Mouse (Mus musculus) midbrain, embryonic 13.5 days (tissue): ENCODE data around the gene Olfr543. TPM values are rescaled to one million over a fixed set of nuclear protein-coding genes. Genes with fewer than 3 reads are reported as not detected.
A peak's percentile ranks its signal among the peaks of the same experiment; 100 is the strongest.

Source experiments
- ATAC-seq: fragments of 200-750 bp; cut with Nextera tagmentation; 2 replicates; pipeline ENCODE4 v1.8.0; 2017; ENCODE audit warnings: mild to moderate bottlenecking, moderate TSS enrichment, moderate library complexity
- H3K27ac ChIP-seq: fragments of 300-500 bp; sonication (generic); 2 replicates; pipeline ENCODE4 v1.5.1; 2015; ENCODE audit warnings: inconsistent platforms, mild to moderate bottlenecking, moderate library complexity
- H3K27me3 ChIP-seq: fragments of 300-500 bp; sonication (generic); 2 replicates; pipeline ENCODE4 v1.6.1; 2015; ENCODE audit warnings: mild to moderate bottlenecking, inconsistent platforms
- H3K36me3 ChIP-seq: fragments of 300-500 bp; sonication (generic); 2 replicates; pipeline ENCODE4 v1.6.1; 2015; ENCODE audit warnings: mild to moderate bottlenecking, inconsistent platforms
- H3K4me1 ChIP-seq: fragments of 300-500 bp; sonication (generic); replicated peaks from 2 replicates; pipeline ENCODE4 v1.6.1; 2015; ENCODE audit warnings: inconsistent platforms
- H3K4me2 ChIP-seq: fragments of 300-500 bp; sonication (generic); replicated peaks from 2 replicates; pipeline ENCODE4 v1.6.1; 2015; ENCODE audit warnings: moderate library complexity, mild to moderate bottlenecking, inconsistent platforms
- H3K4me3 ChIP-seq: fragments of 300-500 bp; sonication (generic); replicated peaks from 2 replicates; pipeline ENCODE4 v1.5.1; 2015; ENCODE audit warnings: mild to moderate bottlenecking, inconsistent platforms
- H3K9ac ChIP-seq: fragments of 300-500 bp; sonication (generic); replicated peaks from 2 replicates; pipeline ENCODE4 v1.6.1; 2015; ENCODE audit warnings: mild to moderate bottlenecking, inconsistent platforms
- H3K9me3 ChIP-seq: fragments of 300-500 bp; sonication (generic); 2 replicates; pipeline ENCODE4 v1.6.1; 2016; ENCODE audit warnings: mild to moderate bottlenecking, inconsistent platforms
- WGBS: fragments of 180-500 bp; shearing (Covaris S2); methylation state at CpG from one replicate; pipeline ENCODE4 v1.1.7; 2015; 5-methylcytosine and 5-hydroxymethylcytosine counted together
- polyA plus RNA-seq: library from polyadenylated mRNA; unstranded; fragments of >200 nt; fragmentation: Nextera tagmentation; extraction: Ambion mirVana; gene quantifications from 2 replicates; pipeline ENCODE4 v1.2.1, GENCODE M21; 2015

Gene Olfr543
- 0.55 and 0.59 TPM in 2 replicates for polyA plus RNA-seq

DNA sequence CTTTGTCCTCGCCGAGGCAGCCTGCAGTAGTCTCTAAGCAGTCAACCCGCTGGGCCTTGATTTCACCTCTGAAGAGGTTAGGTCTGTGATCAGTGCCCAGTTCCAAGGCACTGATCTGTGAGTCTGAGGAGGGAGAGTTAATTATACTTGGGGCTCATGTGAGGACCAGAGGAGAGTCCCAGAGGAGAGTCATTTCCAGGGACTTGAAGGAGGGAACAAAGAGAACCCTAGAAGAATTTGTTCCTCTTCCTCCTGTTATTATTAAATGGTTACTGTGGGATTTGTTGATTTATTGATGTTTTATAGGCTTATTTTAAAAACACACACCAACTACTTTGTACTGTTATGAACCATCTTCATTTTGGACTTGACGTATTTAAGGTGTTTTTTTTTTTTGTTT, at the start of gene Olfr543:
Olfr543 (minus strand) TSS at position 101 of the 400 bp plus-strand sequence.
- no peak within 1 kb of the TSS for H3K27ac ChIP-seq
- no peaks in the 10 kb centered on the region for H3K4me1 ChIP-seq
- ATAC-seq, result no peak
- H3K27me3 ChIP-seq, result no peaks in the 10 kb centered on the region
- H3K9ac ChIP-seq, result no peak within 1 kb of the TSS
- no peak within 1 kb of the TSS for H3K4me2 ChIP-seq
- H3K9me3 ChIP-seq, result no peaks in the 10 kb centered on the region
- WGBS, result 91% methylated on average over 4 of the region's 4 CpGs
- H3K36me3 ChIP-seq, result no peaks in the 10 kb centered on the region; the same call in none of the 2 replicates
- no peak within 1 kb of the TSS for H3K4me3 ChIP-seq

DNA sequence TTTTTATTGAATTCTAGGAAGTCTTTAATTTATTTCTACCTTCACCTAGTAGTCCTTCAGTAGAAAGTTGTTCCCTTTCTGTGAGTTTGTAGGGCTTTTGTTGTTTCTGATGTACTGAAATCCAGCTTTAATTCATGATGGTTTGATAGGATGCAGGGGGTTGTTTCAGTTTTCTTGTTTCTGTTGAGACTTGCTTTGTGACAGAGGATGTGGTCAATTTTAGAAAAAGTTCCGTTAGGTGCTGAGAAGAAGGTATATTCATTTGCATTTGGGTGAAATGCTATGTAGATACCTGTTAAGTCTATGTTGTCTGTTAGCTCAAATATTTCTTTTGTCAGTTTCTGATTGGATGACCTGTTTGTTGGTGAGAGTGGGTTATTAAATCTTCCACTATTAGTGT, 47.6 kb upstream of the Olfr543 start:
- H3K27me3 ChIP-seq, result no peaks in the 10 kb centered on the region
- WGBS, result 91% methylated on average over 1 of the region's 1 CpGs
- no peak overlapping the region for H3K4me2 ChIP-seq
- H3K36me3 ChIP-seq, result no peaks in the 10 kb centered on the region
- H3K27ac ChIP-seq, result no peak overlapping the region
- H3K9me3 ChIP-seq, result no peaks in the 10 kb centered on the region
- H3K9ac ChIP-seq, result no peak overlapping the region
- ATAC-seq, result no peak
- H3K4me3 ChIP-seq, result no peak overlapping the region
- no peaks in the 10 kb centered on the region for H3K4me1 ChIP-seq

DNA sequence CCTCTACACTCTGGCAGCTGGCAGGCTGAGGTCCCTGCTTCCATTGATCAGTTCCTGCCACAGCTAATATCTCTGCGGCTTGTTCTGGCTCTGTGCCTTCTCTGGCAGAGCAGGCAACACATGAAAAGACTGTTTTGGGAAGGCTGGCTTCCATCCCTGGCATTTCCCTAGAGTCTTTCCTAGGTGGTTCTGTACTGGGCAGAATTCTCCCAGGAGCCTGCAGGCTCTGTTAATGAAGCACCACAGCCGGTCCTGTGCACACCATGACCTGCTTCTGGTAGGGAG, 35.5 kb upstream of the Olfr543 start:
- ATAC-seq, result no peak
- WGBS, result 85% methylated on average over 2 of the region's 2 CpGs

DNA sequence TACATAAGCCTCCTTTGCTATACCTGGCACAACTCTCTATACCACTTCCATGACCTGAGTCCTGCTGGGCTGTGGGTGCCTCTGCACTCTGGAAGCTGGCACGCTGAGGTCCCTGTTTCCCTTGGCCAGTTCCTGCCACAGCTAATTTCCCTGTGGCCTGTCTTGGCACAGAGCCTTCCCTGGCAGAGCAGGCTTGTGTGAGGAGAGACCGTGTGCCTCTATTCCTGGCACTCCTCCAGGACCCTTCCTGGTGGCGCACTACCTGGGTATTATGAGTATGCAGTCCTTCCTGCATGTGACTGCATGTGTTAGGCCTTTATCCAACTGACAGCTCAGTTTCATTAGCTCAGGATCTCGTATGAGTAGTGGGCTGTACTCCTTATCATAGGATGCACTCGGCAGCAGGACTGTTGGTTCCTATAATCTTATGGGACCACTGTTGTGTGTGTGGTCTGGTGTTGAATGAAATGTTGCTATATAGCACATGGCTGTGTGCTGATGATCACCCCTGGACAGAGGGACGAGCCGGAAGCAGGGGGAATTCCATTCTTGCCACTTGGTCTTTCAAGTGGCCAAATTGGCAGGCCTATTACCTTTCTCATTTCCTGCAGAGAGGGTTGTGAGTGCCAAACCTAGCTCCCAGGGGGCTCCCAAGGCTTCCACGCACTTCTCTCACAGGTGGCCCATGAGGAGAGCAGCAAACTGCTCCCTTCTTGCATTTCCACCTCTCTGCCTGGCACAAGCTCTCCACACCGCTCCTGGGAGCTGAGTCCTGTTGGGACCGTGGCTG, 35.0 kb upstream of the Olfr543 start:
- no peak overlapping the region for H3K4me2 ChIP-seq
- no peak for ATAC-seq
- no peak overlapping the region for H3K27ac ChIP-seq
- H3K36me3 ChIP-seq, result no peaks in the 10 kb centered on the region
- H3K9me3 ChIP-seq, result no peaks in the 10 kb centered on the region
- H3K4me1 ChIP-seq, result peaks cover 7% of the 10 kb centered on the region; the same call in 1 of the 2 replicates
- H3K27me3 ChIP-seq, result peaks cover 24% of the 10 kb centered on the region
- no peak overlapping the region for H3K9ac ChIP-seq
- WGBS, result 82% methylated on average over 10 of the region's 10 CpGs
- no peak overlapping the region for H3K4me3 ChIP-seq

More for the DNA sequence above, 35.5 kb upstream of the Olfr543 start:
- H3K4me1 ChIP-seq, result peaks cover 7% of the 10 kb centered on the region; the same call in 1 of the 2 replicates
- no peak overlapping the region for H3K4me2 ChIP-seq
- H3K4me3 ChIP-seq, result no peak overlapping the region
- no peaks in the 10 kb centered on the region for H3K9me3 ChIP-seq
- H3K9ac ChIP-seq, result no peak overlapping the region
- H3K27ac ChIP-seq, result no peak overlapping the region
- peaks cover 21% of the 10 kb centered on the region for H3K27me3 ChIP-seq
- H3K36me3 ChIP-seq, result no peaks in the 10 kb centered on the region

DNA sequence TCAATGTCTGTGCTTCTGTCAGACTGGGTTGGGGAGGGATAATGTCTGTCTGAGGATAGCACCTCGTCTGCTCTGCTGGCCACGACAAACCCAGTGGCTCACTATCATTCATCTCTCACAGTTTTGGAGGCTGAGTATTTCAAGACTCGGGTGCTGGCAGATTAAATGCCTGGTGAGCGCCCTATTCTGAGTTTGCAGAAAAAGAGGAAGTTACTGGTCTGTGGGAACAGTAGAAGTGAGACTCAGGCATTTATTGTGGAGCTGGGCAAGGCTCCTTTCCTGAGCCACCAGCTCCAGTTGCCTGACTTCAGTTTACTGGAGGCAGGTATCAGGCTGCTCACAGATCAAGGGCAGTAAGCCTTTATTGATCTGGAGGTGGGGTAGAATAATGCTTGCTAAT, 32.7 kb upstream of the Olfr543 start:
- Histone ChIP-seq H3K4me2 (no peak overlapping the region), H3K27me3 (peaks cover 24% of the 10 kb centered on the region), H3K36me3 (no peaks in the 10 kb centered on the region), H3K4me1 (peaks cover 7% of the 10 kb centered on the region; the same call in 1 of the 2 replicates), H3K9me3 (no peaks in the 10 kb centered on the region), H3K27ac (no peak overlapping the region), H3K4me3 (no peak overlapping the region), H3K9ac (no peak overlapping the region)
- ATAC-seq, result no peak
- 74% methylated on average over 4 of the region's 4 CpGs for WGBS

DNA sequence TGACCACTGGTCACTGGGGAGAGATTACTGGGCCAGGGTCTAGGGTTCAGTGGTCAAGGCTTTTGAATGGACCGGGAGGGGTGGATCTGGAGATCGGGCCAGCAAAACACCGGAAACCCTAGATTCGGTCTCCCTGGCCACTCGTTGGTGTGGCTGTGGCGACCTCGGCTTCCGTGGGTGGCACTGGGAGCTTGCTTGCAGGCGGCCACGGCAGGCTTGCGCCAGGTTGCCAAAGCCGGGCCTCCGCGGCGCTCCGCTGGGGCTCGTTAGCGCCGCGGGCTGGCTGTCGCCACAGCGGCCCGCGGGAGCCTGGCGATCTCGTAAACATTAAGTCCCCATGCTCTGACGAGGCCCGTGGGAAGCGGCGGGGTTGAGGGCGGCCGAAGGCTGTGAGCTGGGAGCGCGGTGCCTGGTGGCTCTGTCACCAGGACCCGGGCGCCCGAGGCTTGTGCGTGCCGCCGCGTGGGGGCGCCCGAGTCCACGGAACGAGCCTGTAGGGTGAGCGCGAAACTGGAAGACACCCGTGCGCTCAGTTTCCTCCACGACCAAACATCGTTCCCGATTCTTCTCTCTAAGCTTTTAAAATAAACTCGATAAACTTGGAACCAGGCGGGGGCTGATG, 31.4 kb upstream of the Olfr543 start:
- H3K36me3 ChIP-seq, result no peaks in the 10 kb centered on the region
- WGBS, result under 1% methylated on average over 52 of the region's 54 CpGs
- H3K27ac ChIP-seq, result no peak overlapping the region
- peaks cover 7% of the 10 kb centered on the region; the same call in 1 of the 2 replicates for H3K4me1 ChIP-seq
- peaks cover 24% of the 10 kb centered on the region for H3K27me3 ChIP-seq
- ATAC-seq, result peak; percentile 96
- peak overlapping the region; percentile 76 for H3K9ac ChIP-seq
- no peaks in the 10 kb centered on the region for H3K9me3 ChIP-seq
- peak overlapping the region; percentile 53 for H3K4me3 ChIP-seq
- H3K4me2 ChIP-seq, result peak overlapping the region; percentile 83

DNA sequence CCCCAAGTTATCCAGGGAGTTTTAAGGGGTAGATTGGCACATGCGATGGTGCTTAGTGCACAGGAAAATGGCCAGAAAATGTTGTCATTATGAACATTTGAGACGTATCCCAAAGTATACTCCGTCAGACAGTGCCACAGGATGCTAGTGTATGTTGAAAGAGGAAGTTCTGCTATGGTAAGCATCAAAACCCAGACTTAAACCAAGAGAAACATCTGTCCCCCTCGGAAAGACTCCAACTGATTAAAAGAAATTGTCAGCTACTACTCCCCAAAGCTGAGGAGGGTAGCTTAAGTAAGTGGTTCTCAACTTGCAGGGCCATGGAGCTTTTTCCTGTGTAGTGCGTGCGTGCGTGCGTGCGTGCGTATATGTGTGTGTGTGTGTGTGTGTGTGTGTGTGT, 30.4 kb upstream of the Olfr543 start:
- H3K4me1 ChIP-seq, result peaks cover 7% of the 10 kb centered on the region; the same call in 1 of the 2 replicates
- ATAC-seq, result no peak
- H3K36me3 ChIP-seq, result no peaks in the 10 kb centered on the region
- H3K9me3 ChIP-seq, result no peaks in the 10 kb centered on the region
- H3K27me3 ChIP-seq, result peaks cover 24% of the 10 kb centered on the region
- WGBS, result 92% methylated on average over 10 of the region's 10 CpGs
- no peak overlapping the region for H3K27ac ChIP-seq
- no peak overlapping the region for H3K4me2 ChIP-seq
- H3K9ac ChIP-seq, result no peak overlapping the region
- no peak overlapping the region for H3K4me3 ChIP-seq

DNA sequence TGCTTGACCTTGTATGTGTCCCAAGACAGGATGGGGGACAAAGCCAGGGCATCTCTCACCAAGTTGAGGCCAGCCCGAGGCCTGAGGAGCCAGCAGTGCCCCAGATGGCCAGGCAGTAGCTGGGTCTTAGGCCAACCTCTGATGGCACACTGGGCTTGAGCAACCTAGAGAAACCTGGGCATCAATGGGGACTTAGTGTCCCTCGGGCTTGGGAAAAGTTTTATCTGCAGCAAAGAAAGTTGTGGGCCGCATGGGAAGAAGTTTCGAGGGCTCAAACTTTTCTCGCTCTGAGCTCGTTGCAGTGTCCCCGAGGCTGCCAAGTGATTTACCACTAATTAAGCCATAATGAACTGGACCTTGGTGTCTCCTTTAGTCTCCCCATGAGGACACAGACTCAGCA, 28.2 kb upstream of the Olfr543 start:
- H3K4me2 ChIP-seq, result no peak overlapping the region
- no peak for ATAC-seq
- no peaks in the 10 kb centered on the region for H3K36me3 ChIP-seq
- WGBS, result 81% methylated on average over 7 of the region's 7 CpGs
- H3K9ac ChIP-seq, result no peak overlapping the region
- H3K9me3 ChIP-seq, result no peaks in the 10 kb centered on the region
- H3K27me3 ChIP-seq, result peaks cover 18% of the 10 kb centered on the region
- no peak overlapping the region for H3K27ac ChIP-seq
- no peak overlapping the region for H3K4me3 ChIP-seq
- peaks cover 7% of the 10 kb centered on the region; the same call in 1 of the 2 replicates for H3K4me1 ChIP-seq

DNA sequence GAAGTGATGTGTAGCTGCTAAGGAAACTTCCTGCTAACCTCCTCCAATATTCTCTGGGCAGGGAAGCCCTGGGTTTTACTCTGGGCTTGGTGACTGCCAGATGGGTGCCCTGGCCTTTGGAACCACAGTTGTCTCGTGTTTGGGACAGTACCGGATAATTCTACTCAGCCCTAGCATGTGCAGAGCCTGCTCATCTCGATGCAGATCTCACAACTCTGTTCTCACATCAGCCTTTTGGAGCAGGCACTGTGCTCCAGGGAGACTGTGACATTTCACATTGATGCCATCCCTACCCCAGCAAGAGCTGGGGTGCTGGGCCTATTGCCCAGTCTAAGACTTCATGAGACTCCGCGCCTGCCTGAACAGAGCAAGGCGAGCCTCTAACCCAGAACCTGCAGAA, 27.2 kb upstream of the Olfr543 start:
- no peak overlapping the region for H3K27ac ChIP-seq
- peaks cover 9% of the 10 kb centered on the region for H3K27me3 ChIP-seq
- H3K9ac ChIP-seq, result no peak overlapping the region
- no peaks in the 10 kb centered on the region for H3K9me3 ChIP-seq
- no peak overlapping the region for H3K4me3 ChIP-seq
- H3K4me2 ChIP-seq, result no peak overlapping the region
- ATAC-seq, result no peak
- WGBS, result 95% methylated on average over 6 of the region's 6 CpGs
- H3K4me1 ChIP-seq, result peaks cover 7% of the 10 kb centered on the region; the same call in 1 of the 2 replicates
- H3K36me3 ChIP-seq, result no peaks in the 10 kb centered on the region

DNA sequence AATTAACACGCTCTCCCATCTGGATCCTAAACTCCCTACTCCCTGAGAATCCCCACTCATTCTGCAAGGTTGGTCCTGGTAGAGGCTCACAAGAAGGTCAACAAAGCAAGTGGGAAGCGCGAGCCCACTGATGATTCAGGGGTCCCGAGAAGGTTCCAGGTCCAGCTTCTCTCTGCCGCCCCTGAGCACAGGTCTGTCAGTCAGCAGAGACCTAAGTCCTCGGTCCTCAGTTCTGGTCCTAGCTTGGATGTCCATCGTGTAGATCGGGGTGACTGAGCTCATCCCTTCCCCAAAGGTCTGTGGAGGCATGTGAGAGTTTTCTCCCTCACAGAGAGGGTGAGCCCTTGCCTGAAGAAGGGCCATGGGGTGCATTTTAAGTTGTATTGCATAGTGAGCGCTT, 26.6 kb upstream of the Olfr543 start:
- Histone ChIP-seq H3K27me3 (peaks cover 8% of the 10 kb centered on the region; the same call in 1 of the 2 replicates), H3K9ac (no peak overlapping the region), H3K4me1 (0 out of 2 replicates have a peak, but pooled peaks cover 3% of the 10 kb centered on the region), H3K9me3 (no peaks in the 10 kb centered on the region), H3K4me3 (no peak overlapping the region), H3K36me3 (no peaks in the 10 kb centered on the region), H3K27ac (no peak overlapping the region), H3K4me2 (no peak overlapping the region)
- 87% methylated on average over 9 of the region's 9 CpGs for WGBS
- ATAC-seq, result no peak

DNA sequence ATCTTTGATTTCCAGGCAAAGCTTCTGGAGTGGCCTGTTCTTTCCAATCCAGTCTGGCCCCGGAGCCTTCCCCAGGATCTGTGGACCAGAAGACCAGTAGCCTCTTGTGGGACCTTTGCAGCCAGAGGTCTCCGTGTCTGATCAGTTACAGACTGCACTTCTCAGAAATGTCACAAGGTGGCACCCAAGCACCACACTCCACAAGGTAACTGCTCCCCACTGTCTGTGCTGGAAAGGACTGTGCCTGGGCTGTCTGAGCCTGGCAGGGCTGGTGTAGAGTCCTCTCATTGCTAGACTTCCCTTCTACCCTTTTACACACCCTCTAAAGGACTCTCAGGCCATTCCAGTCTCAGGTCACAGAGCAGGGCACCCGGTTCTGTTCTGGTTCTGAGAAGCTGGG, 25.4 kb upstream of the Olfr543 start:
- WGBS, result 44% methylated on average over 3 of the region's 3 CpGs
- Histone ChIP-seq H3K4me1 (no peaks in the 10 kb centered on the region), H3K4me3 (no peak overlapping the region), H3K9me3 (no peaks in the 10 kb centered on the region), H3K4me2 (no peak overlapping the region), H3K9ac (no peak overlapping the region), H3K27me3 (peaks cover 2% of the 10 kb centered on the region; the same call in 1 of the 2 replicates), H3K36me3 (no peaks in the 10 kb centered on the region), H3K27ac (no peak overlapping the region)
- peak; percentile 90 for ATAC-seq

DNA sequence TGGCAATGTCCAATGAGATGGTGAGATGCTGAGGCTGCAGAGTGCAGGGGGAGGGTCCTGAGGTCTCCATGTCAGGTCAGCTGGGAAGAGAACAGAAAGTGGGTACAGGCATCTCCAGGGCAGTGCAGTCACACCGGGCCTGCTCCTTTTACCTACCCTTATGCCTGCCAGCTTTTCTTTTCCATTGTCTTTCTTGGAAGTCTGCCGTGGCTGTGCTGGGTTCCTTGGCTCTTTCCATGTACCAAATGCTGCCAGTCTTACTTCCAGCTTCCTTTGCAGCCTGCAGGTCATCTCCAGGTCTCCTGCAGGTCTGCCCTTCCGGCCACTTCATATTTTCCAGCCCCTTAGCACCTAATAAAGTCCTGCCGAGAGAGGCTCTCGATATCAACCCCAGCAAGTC, 20.5 kb upstream of the Olfr543 start:
- H3K27ac ChIP-seq, result no peak overlapping the region
- no peak overlapping the region for H3K4me2 ChIP-seq
- no peaks in the 10 kb centered on the region for H3K9me3 ChIP-seq
- H3K36me3 ChIP-seq, result no peaks in the 10 kb centered on the region
- no peak overlapping the region for H3K4me3 ChIP-seq
- ATAC-seq, result no peak
- H3K27me3 ChIP-seq, result no peaks in the 10 kb centered on the region
- 85% methylated on average over 5 of the region's 5 CpGs for WGBS
- H3K9ac ChIP-seq, result no peak overlapping the region
- no peaks in the 10 kb centered on the region for H3K4me1 ChIP-seq
